Comparison of ENCODE assay signal across 8 mouse cellular contexts in the genomic region with DNA sequence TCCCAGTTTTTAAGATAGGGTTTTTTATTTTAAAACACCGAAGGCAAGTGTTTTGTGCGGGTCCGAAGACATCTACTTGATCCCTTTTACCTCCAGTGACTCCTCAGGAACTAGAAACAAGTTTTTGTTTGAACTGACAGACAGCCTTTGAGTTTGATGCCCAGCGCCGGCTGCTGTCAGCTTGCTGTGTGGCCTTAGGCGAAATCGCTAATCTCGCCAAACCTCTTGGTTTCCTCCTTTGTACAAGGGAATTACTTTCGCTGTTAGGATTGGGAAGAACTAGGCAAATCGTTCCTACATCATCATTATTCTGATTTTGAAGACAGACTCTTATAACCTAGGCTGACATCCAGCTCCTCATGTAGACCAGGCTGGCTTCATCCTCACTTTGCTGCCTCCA. TPM values are rescaled to one million over a fixed set of nuclear protein-coding genes. Genes with fewer than 3 reads are reported as not detected.
A peak's percentile ranks its signal among the peaks of the same experiment; 100 is the strongest.
DNase-seq lines count a peak whose midpoint lies in the region; ATAC-seq and TF ChIP-seq lines count a peak whose summit lies in the region.

No protein-coding gene starts in this region.

- peaks cover 8% of the 10 kb centered on the region for H3K36me3 ChIP-seq in megakaryocyte, embryonic 14.5 days (replicated peaks; ENCODE audit: low read length)
- H3K36me3 ChIP-seq in embryonic facial prominence, embryonic 10.5 days (replicated peaks): peaks cover 40% of the 10 kb centered on the region
- H3K36me3 ChIP-seq in hindbrain, embryonic 11.5 days (ENCODE audit: control insufficient read depth, insufficient read depth, low read length): no peaks in the 10 kb centered on the region
- H3K36me3 ChIP-seq in liver, embryonic 14.5 days (replicated peaks; ENCODE audit: control insufficient read depth, insufficient read depth, low read depth): no peaks in the 10 kb centered on the region
- H3K36me3 ChIP-seq in stomach, embryonic 14.5 days (ENCODE audit: control insufficient read depth, insufficient read depth, low read length): no peaks in the 10 kb centered on the region

- H3K4me1 ChIP-seq in megakaryocyte, embryonic 14.5 days: peaks cover 58% of the 10 kb centered on the region
- H3K4me1 ChIP-seq in embryonic facial prominence, embryonic 10.5 days: peaks cover 23% of the 10 kb centered on the region
- H3K4me1 ChIP-seq in hindbrain, embryonic 11.5 days (replicated peaks; ENCODE audit: control insufficient read depth, insufficient read depth, low read length): no peaks in the 10 kb centered on the region; the same call in 1 of the 2 replicates
- peaks cover 5 to 12% of the 10 kb centered on the region in 2 experiments; a peak in 3 of 4 replicates for H3K4me1 ChIP-seq in liver, embryonic 14.5 days (replicated peaks; ENCODE audit: control insufficient read depth in 2 of 2, insufficient read depth in 2 of 2, low read length in 1 of 2)
- peaks cover 6% of the 10 kb centered on the region; the same call in 1 of the 2 replicates for H3K4me1 ChIP-seq in stomach, embryonic 14.5 days (ENCODE audit: control insufficient read depth, insufficient read depth, low read length)

- TF ChIP-seq CTCF in liver, embryonic 14.5 days (IDR thresholded peaks at IDR 0.05; ENCODE audit: low read depth): no peak

- ATAC-seq in megakaryocyte, adult 5-6 weeks (ENCODE audit: poor library complexity, severe bottlenecking): no peak
- no peak for ATAC-seq in hindbrain, embryonic 11.5 days (ENCODE audit: low FRiP score)
- no peak for ATAC-seq in liver, embryonic 14.5 days (ENCODE audit: insufficient read depth)
- no peak for ATAC-seq in stomach, embryonic 14.5 days (ENCODE audit: insufficient number of reproducible peaks, insufficient read depth, low FRiP score, low read depth)

- no peaks in the 10 kb centered on the region for H3K27me3 ChIP-seq in megakaryocyte, embryonic 14.5 days (replicated peaks)
- no peaks in the 10 kb centered on the region for H3K27me3 ChIP-seq in embryonic facial prominence, embryonic 10.5 days (replicated peaks; ENCODE audit: low read depth, poor library complexity, severe bottlenecking)
- no peaks in the 10 kb centered on the region for H3K27me3 ChIP-seq in hindbrain, embryonic 11.5 days (ENCODE audit: control insufficient read depth, insufficient read depth, low read length)
- no peaks in the 10 kb centered on the region for H3K27me3 ChIP-seq in liver, embryonic 14.5 days (ENCODE audit: control insufficient read depth, insufficient read depth, low read length)
- H3K27me3 ChIP-seq in stomach, embryonic 14.5 days (ENCODE audit: control insufficient read depth, insufficient read depth, low read length): no peaks in the 10 kb centered on the region

- peak; percentile 52 for DNase-seq in embryonic facial prominence, embryonic 10.5 days (ENCODE audit: low spot score)
- peak; percentile 47 for DNase-seq in hindbrain, embryonic 11.5 days (ENCODE audit: low spot score)
- peak in 1 of 3 experiments; percentile 27 for DNase-seq in liver, embryonic 14.5 days (ENCODE audit: low read depth in 3 of 3, low spot score in 3 of 3)
- DNase-seq in right cerebral cortex, adult 2 months (ENCODE audit: low spot score in 2 of 2): no peak
- DNase-seq in gastrocnemius, postnatal 10 days: no peak

- peak overlapping the region; percentile 83 for H3K9ac ChIP-seq in hindbrain, embryonic 11.5 days (ENCODE audit: low read depth, low read length)
- peak overlapping the region; percentile 94 for H3K9ac ChIP-seq in liver, embryonic 14.5 days (replicated peaks)
- H3K9ac ChIP-seq in stomach, embryonic 14.5 days (replicated peaks; ENCODE audit: low read depth, low read length): peak overlapping the region; percentile 45

- H3K4me2 ChIP-seq in hindbrain, embryonic 11.5 days (replicated peaks; ENCODE audit: low read depth, low read length): peak overlapping the region; percentile 72
- peak overlapping the region; percentile 90 for H3K4me2 ChIP-seq in liver, embryonic 14.5 days (ENCODE audit: low read depth)
- peak overlapping the region; percentile 50 for H3K4me2 ChIP-seq in stomach, embryonic 14.5 days (replicated peaks; ENCODE audit: low read depth, low read length)

- TF ChIP-seq EP300 in liver, embryonic 14.5 days (IDR thresholded peaks at IDR 0.05; ENCODE audit: low read depth): no peak

- WGBS in embryonic facial prominence, embryonic 10.5 days: 6% methylated on average over 10 of the region's 10 CpGs
- 10% methylated on average over 10 of the region's 10 CpGs for WGBS in hindbrain, embryonic 11.5 days
- 2% methylated on average over 10 of the region's 10 CpGs for WGBS in liver, embryonic 14.5 days (ENCODE audit: insufficient replicate concordance)
- WGBS in stomach, embryonic 14.5 days: 6% methylated on average over 10 of the region's 10 CpGs

- no peaks in the 10 kb centered on the region for H3K9me3 ChIP-seq in megakaryocyte, embryonic 14.5 days
- no peaks in the 10 kb centered on the region for H3K9me3 ChIP-seq in embryonic facial prominence, embryonic 10.5 days
- no peaks in the 10 kb centered on the region for H3K9me3 ChIP-seq in hindbrain, embryonic 11.5 days (ENCODE audit: control insufficient read depth, low read length)
- no peaks in the 10 kb centered on the region for H3K9me3 ChIP-seq in liver, embryonic 14.5 days (ENCODE audit: control insufficient read depth, low read length)
- no peaks in the 10 kb centered on the region for H3K9me3 ChIP-seq in stomach, embryonic 14.5 days (ENCODE audit: control insufficient read depth, low read depth, low read length)

- peak overlapping the region; percentile 99 for H3K27ac ChIP-seq in embryonic facial prominence, embryonic 10.5 days (replicated peaks)
- peak overlapping the region; percentile 98; the same call in 1 of the 2 replicates for H3K27ac ChIP-seq in hindbrain, embryonic 11.5 days (ENCODE audit: low read depth, low read length)
- H3K27ac ChIP-seq in liver, embryonic 14.5 days: peak overlapping the region; percentile 70
- H3K27ac ChIP-seq in stomach, embryonic 14.5 days (ENCODE audit: low read length): peak overlapping the region; percentile 95; the same call in 1 of the 2 replicates

- peak overlapping the region; percentile 93 for H3K4me3 ChIP-seq in megakaryocyte, embryonic 14.5 days (replicated peaks)
- H3K4me3 ChIP-seq in embryonic facial prominence, embryonic 10.5 days: peak overlapping the region; percentile 82
- peak overlapping the region; percentile 63 for H3K4me3 ChIP-seq in hindbrain, embryonic 11.5 days (ENCODE audit: low read depth, low read length)
- H3K4me3 ChIP-seq in liver, embryonic 14.5 days (ENCODE audit: insufficient read depth in 1 of 2, low read depth in 2 of 2, low read length in 2 of 2): peak overlapping the region; percentile 93
- H3K4me3 ChIP-seq in stomach, embryonic 14.5 days (ENCODE audit: low read depth, low read length): peak overlapping the region; percentile 65

RNA-seq across cellular contexts. Expression of gene Smarca4, which starts 1.1 kb away (rescaled TPM):
- 87.8 and 89.2 TPM in 2 replicates for polyA plus RNA-seq in megakaryocyte, embryonic 14.5 days (2012; ENCODE audit: insufficient read depth, low replicate concordance)
- total RNA-seq in megakaryocyte, adult 5-6 weeks (2015): 41.7 and 43.5 TPM in 2 replicates
- 46.0 and 56.5 TPM in 2 replicates for total RNA-seq in megakaryocyte, adult 5-6 weeks (2017)
- polyA plus RNA-seq in embryonic facial prominence, embryonic 10.5 days (2016; fragmentation: Nextera tagmentation; extraction: Ambion mirVana): 157 and 165 TPM in 2 replicates
- polyA plus RNA-seq in hindbrain, embryonic 11.5 days (2014; fragmentation: Nextera tagmentation; extraction: Ambion mirVana): 142 and 146 TPM in 2 replicates
- 17.0 and 20.6 TPM in 2 replicates for polyA plus RNA-seq in liver, embryonic 14.5 days (2012; rRNA removed)
- polyA plus RNA-seq in liver, embryonic 14.5 days (2014; fragmentation: Nextera tagmentation; extraction: Ambion mirVana): 17.7 and 22.6 TPM in 2 replicates
- polyA plus RNA-seq in stomach, embryonic 14.5 days (2014; fragmentation: Nextera tagmentation; extraction: Ambion mirVana): 91.8 and 95.0 TPM in 2 replicates
- 10 to 100 TPM; 52.4 to 58.3 TPM for total RNA-seq in gastrocnemius, postnatal 10 days (2021)

RNA-seq across cellular contexts. Expression of gene Yipf2, which starts 24.4 kb away (rescaled TPM):
- 3.6 and 8.0 TPM in 2 replicates for polyA plus RNA-seq in megakaryocyte, embryonic 14.5 days (2012; ENCODE audit: insufficient read depth, low replicate concordance)
- 5.2 and 5.4 TPM in 2 replicates for total RNA-seq in megakaryocyte, adult 5-6 weeks (2015)
- total RNA-seq in megakaryocyte, adult 5-6 weeks (2017): 5.9 and 8.7 TPM in 2 replicates
- 19.0 and 21.2 TPM in 2 replicates for polyA plus RNA-seq in embryonic facial prominence, embryonic 10.5 days (2016; fragmentation: Nextera tagmentation; extraction: Ambion mirVana)
- 16.0 and 16.9 TPM in 2 replicates for polyA plus RNA-seq in hindbrain, embryonic 11.5 days (2014; fragmentation: Nextera tagmentation; extraction: Ambion mirVana)
- 6.1 and 6.6 TPM in 2 replicates for polyA plus RNA-seq in liver, embryonic 14.5 days (2012; rRNA removed)
- 7.7 and 9.0 TPM in 2 replicates for polyA plus RNA-seq in liver, embryonic 14.5 days (2014; fragmentation: Nextera tagmentation; extraction: Ambion mirVana)
- 26.9 and 27.5 TPM in 2 replicates for polyA plus RNA-seq in stomach, embryonic 14.5 days (2014; fragmentation: Nextera tagmentation; extraction: Ambion mirVana)
- total RNA-seq in gastrocnemius, postnatal 10 days (2021): 1 to 10 TPM; 4.5 to 5.6 TPM

RNA-seq across cellular contexts. Expression of gene Timm29, which starts 24.5 kb away (rescaled TPM):
- polyA plus RNA-seq in megakaryocyte, embryonic 14.5 days (2012; ENCODE audit: insufficient read depth, low replicate concordance): 4.0 and 8.8 TPM in 2 replicates
- 20.5 and 22.2 TPM in 2 replicates for total RNA-seq in megakaryocyte, adult 5-6 weeks (2015)
- total RNA-seq in megakaryocyte, adult 5-6 weeks (2017): 21.3 and 22.3 TPM in 2 replicates
- polyA plus RNA-seq in embryonic facial prominence, embryonic 10.5 days (2016; fragmentation: Nextera tagmentation; extraction: Ambion mirVana): 32.0 and 32.7 TPM in 2 replicates
- polyA plus RNA-seq in hindbrain, embryonic 11.5 days (2014; fragmentation: Nextera tagmentation; extraction: Ambion mirVana): 53.9 and 61.7 TPM in 2 replicates
- 14.6 and 15.3 TPM in 2 replicates for polyA plus RNA-seq in liver, embryonic 14.5 days (2012; rRNA removed)
- polyA plus RNA-seq in liver, embryonic 14.5 days (2014; fragmentation: Nextera tagmentation; extraction: Ambion mirVana): 17.0 and 21.9 TPM in 2 replicates
- 29.4 and 33.4 TPM in 2 replicates for polyA plus RNA-seq in stomach, embryonic 14.5 days (2014; fragmentation: Nextera tagmentation; extraction: Ambion mirVana)
- 10 to 100 TPM; 45.1 to 49.1 TPM for total RNA-seq in gastrocnemius, postnatal 10 days (2021)

Comparison
In these comparisons a context has a peak if more than half of its experiments do, and no peak if none do; other contexts are left out.
1. DNase-seq: peak in embryonic facial prominence, embryonic 10.5 days (single experiment) and hindbrain, embryonic 11.5 days (single experiment); none in right cerebral cortex, adult 2 months (0 of 2) and gastrocnemius, postnatal 10 days (single experiment).
2. Peak in every context shown above with its lines, with median percentiles within 50 percentile points of each other: H3K4me3 ChIP-seq, H3K27ac ChIP-seq, H3K4me2 ChIP-seq and H3K9ac ChIP-seq.